Mouse (Mus musculus) ovary, adult 2 months (tissue): ENCODE data around the gene Hdac2. TPM values are rescaled to one million over a fixed set of nuclear protein-coding genes. Genes with fewer than 3 reads are reported as not detected.

ENCODE experiments used
- polyA plus RNA-seq: library from polyadenylated mRNA; depleted of rRNA; stranded (reverse); fragments of >200 nt; gene quantifications from 2 replicates; pipeline ENCODE4 v1.2.3, GENCODE M21; 2012; rRNA removed

Hdac2 gene
- 13.3 and 20.0 TPM in 2 replicates for polyA plus RNA-seq

DNA sequence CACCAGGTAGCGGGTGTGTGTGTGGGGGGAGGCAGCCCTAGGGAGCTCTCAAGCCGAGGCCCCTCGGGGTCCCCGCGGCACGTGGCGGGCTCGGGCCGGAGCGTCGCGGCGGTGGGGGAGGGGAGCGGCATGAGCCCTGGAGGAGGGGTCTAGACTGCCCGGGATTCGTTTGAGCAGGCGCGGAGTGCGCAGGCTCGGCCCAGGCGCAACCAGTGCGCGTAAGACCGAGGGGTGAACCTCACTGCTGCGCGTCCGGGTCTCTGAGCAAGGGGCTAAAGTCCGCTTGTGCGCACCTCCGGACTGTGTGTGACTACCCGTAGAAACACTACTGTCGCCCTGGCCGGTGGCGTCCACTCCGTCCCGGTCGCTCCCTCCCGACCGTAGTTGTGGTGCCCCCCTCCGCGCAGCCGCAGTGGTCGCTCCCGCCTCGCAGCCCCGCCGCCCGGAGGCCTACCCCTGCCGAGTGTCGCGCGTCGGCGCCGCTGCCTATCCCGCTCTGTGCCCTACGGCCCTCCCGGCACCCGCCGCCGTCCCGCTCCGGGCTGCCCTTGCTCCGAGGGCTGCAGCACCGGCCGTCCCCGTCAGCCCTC, at the start of gene Hdac2:
Hdac2 (plus strand) TSS at position 459 of the 590 bp plus-strand sequence.

Other genes starting within 250 kb of the Hdac2 start
- 79.5 and 131 TPM in 2 replicates for gene Marcks, start 164.4 kb downstream of the Hdac2 start, polyA plus RNA-seq